Comparison of ENCODE assay signal across 8 mouse cellular contexts in the genomic region with DNA sequence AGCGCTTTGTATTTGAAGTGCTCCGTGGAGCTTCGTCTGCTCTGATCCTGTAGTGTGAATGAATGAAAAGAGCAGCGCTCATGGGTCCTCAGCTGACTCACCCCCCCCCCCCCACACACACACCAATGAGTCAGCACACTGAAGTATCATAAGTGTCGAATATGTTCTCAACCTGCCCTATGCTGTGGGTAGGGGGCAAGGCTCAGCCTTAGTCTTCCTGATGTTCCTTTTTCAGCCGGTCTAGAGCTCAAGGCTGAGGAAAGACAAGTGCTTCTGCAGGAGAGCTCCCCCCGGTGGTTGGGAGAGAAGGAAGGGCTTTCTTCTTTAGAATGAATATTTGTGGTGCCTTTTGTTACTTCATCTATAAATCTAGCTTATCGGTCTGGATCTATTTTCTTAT. TPM values are rescaled to one million over a fixed set of nuclear protein-coding genes. Genes with fewer than 3 reads are reported as not detected.
DNase-seq lines count a peak whose midpoint lies in the region; ATAC-seq and TF ChIP-seq lines count a peak whose summit lies in the region.

No protein-coding gene starts in this region.

- TF ChIP-seq CTCF in midbrain, postnatal 0 days (IDR thresholded peaks at IDR 0.05) = peak; percentile 42

- no peak overlapping the region for H3K4me3 ChIP-seq in midbrain, postnatal 0 days (ENCODE audit: low read depth, low read length)

- 0 out of 2 replicates have a peak overlapping the region, but pooled peaks have one; percentile 6 for H3K4me2 ChIP-seq in midbrain, postnatal 0 days (ENCODE audit: low read depth, low read length, poor library complexity, severe bottlenecking)

- no peaks in the 10 kb centered on the region for H3K36me3 ChIP-seq in midbrain, postnatal 0 days (ENCODE audit: insufficient read depth, low read length)

- no peaks in the 10 kb centered on the region for H3K4me1 ChIP-seq in midbrain, postnatal 0 days (ENCODE audit: insufficient read depth, low read length)

- ATAC-seq in midbrain, postnatal 0 days (ENCODE audit: low FRiP score) = peak; percentile 60; the same call in 1 of the 2 replicates

- H3K9ac ChIP-seq in midbrain, postnatal 0 days (replicated peaks; ENCODE audit: low read length, poor library complexity, severe bottlenecking) = no peak overlapping the region

- H3K27me3 ChIP-seq in midbrain, postnatal 0 days (ENCODE audit: insufficient read depth, low read length) = no peaks in the 10 kb centered on the region

- H3K9me3 ChIP-seq in midbrain, postnatal 0 days (ENCODE audit: low read length) = no peaks in the 10 kb centered on the region

- peak; percentile 4 to 20 for DNase-seq in layer of hippocampus, postnatal 10 days (ENCODE audit: low spot score in 2 of 2)
- DNase-seq in layer of hippocampus, adult 9-10 months (ENCODE audit: low spot score) = no peak
- peak; percentile 31 for DNase-seq in NIH3T3 (ENCODE audit: low read depth)
- peak; percentile 42 for DNase-seq in embryo, embryonic 10.5 days (ENCODE audit: low spot score)
- DNase-seq in kidney, postnatal 25 days = peak; percentile 65 to 71
- no peak for DNase-seq in midbrain, postnatal 0 days (ENCODE audit: low spot score)
- DNase-seq in gastrocnemius, postnatal 10 days = no peak
- DNase-seq in spleen, postnatal 4 days (ENCODE audit: low spot score in 2 of 2) = no peak

- 50% methylated on average over 8 of the region's 8 CpGs for WGBS in midbrain, postnatal 0 days

- no peak overlapping the region for H3K27ac ChIP-seq in midbrain, postnatal 0 days (ENCODE audit: low read depth, low read length)

RNA-seq across cellular contexts. Expression of a gene that starts 1.1 kb away (rescaled TPM):
- under 1 TPM; 0.58 to 0.80 TPM for total RNA-seq in layer of hippocampus, postnatal 10 days (2021)
- total RNA-seq in midbrain, postnatal 0 days (2014; rRNA removed) = 1.4 and 1.6 TPM in 2 replicates
- polyA plus RNA-seq in midbrain, postnatal 0 days (2015; fragmentation: Nextera tagmentation; extraction: Ambion mirVana) = 0.38 and 0.58 TPM in 2 replicates
- not detected for total RNA-seq in gastrocnemius, postnatal 10 days (2021)

Comparison
In these comparisons a context has a peak if more than half of its experiments do, and no peak if none do; other contexts are left out.
1. DNase-seq: peak in layer of hippocampus, postnatal 10 days (2 of 2), NIH3T3 (single experiment), embryo, embryonic 10.5 days (single experiment) and kidney, postnatal 25 days (2 of 2); none in layer of hippocampus, adult 9-10 months (single experiment), midbrain, postnatal 0 days (single experiment), gastrocnemius, postnatal 10 days (single experiment) and spleen, postnatal 4 days (0 of 2).